ENCODE assay signal across 16 mouse cellular contexts in the genomic region with DNA sequence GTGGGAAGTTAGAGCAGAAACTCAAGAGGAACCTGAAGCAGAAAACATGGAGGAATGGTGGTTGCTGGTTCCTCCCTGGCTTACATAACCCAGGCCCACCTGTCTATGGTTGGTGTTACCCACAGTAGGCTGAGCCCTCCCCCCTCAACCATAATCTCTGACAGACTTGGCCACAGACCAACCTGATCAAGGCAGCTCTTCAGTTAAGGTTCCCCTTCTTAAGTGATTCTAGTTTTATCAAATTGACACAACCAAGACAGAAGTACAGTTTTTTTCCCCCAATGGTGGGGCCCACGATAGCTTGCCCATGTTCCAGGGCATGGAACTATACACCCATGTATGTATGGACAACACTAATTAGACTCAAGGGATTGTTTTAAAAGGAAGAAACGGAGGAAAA.
"Had no signal": no experiment of that assay in that cellular context is flagged by ENCODE, and none has a peak within 500 bp of the region (broad histone marks: within the 10 kb centered on the region; RNA-seq: fewer than 3 reads in every experiment).

No protein-coding gene starts in this region.

- H3K4me1 ChIP-seq: kidney, embryonic 15.5 days; midbrain, embryonic 10.5 days had no signal

- ATAC-seq: intestine, postnatal 0 days; lung, postnatal 0 days had no signal

- H3K27ac ChIP-seq: kidney, embryonic 15.5 days; liver, embryonic 15.5 days; macrophage; midbrain, embryonic 10.5 days; stomach, postnatal 0 days had no signal

- DNase-seq: kidney, adult 2 months; kidney, postnatal 10 days; kidney, postnatal 4 days; layer of hippocampus, adult 9-11 months; lung, embryonic 14.5 days; midbrain, embryonic 14.5 days; thymus, adult 2 months; thymus, postnatal 14 days had no signal

- H3K36me3 ChIP-seq: kidney, embryonic 15.5 days; liver, embryonic 15.5 days; midbrain, embryonic 10.5 days had no signal

- H3K9me3 ChIP-seq: kidney, embryonic 15.5 days; liver, embryonic 15.5 days; megakaryocyte, embryonic 14.5 days; midbrain, embryonic 10.5 days had no signal

- H3K4me3 ChIP-seq: kidney, embryonic 15.5 days; liver, embryonic 15.5 days; megakaryocyte, embryonic 14.5 days; midbrain, embryonic 10.5 days had no signal

- H3K4me2 ChIP-seq: kidney, embryonic 15.5 days; liver, embryonic 15.5 days; lung, embryonic 14.5 days had no signal

- H3K27me3 ChIP-seq: kidney, embryonic 15.5 days; liver, embryonic 15.5 days; megakaryocyte, embryonic 14.5 days had no signal

- H3K9ac ChIP-seq: kidney, embryonic 15.5 days; liver, embryonic 15.5 days; lung, embryonic 14.5 days had no signal
